Mouse (Mus musculus) adrenal gland, postnatal 25 days (tissue): ENCODE results near the gene Hist1h2bm. TPM values are rescaled to one million over a fixed set of nuclear protein-coding genes. Genes with fewer than 3 reads are reported as not detected.

Source experiments
- microRNA-seq, 2 experiments: library from miRNA; unstranded; fragments of <30 nt; microRNA quantifications; one replicate each; pipeline ENCODE4 v1.2.0; 2021
- total RNA-seq: library from RNA; stranded (reverse); gene quantifications from 2 replicates; pipeline ENCODE4 v1.2.3, GENCODE M21; 2021

Gene Hist1h2bm
- total RNA-seq, 1 experiment from 2014 or later, result 26.4 TPM

Small RNA genes within 50 kb of the gene (microRNA-seq; reads per million reads assigned to microRNA genes)
- gene Gm44357 (0 reads per million in 2 experiments), gene Gm44367 (0 to 0.34 reads per million in 2 experiments), gene Gm44454 (0 to 0.34 reads per million in 2 experiments)

Other genes starting within 250 kb of the Hist1h2bm start
- gene Zkscan4, start 243.1 kb upstream of the Hist1h2bm start, total RNA-seq, result 2.7 and 4.8 TPM in 2 replicates
- gene Gm10065, start 242.6 kb upstream of the Hist1h2bm start, total RNA-seq, result not detected in 2 replicates
- 10.1 and 11.3 TPM in 2 replicates for gene AK157302, start 226.8 kb upstream of the Hist1h2bm start, total RNA-seq
- gene Gm11273, start 220.6 kb upstream of the Hist1h2bm start, total RNA-seq, result 88.1 and 113 TPM in 2 replicates
- gene Zkscan8, start 190.9 kb upstream of the Hist1h2bm start, total RNA-seq, result 19.8 and 28.4 TPM in 2 replicates
- not detected in 2 replicates for gene Olfr1366, start 179.2 kb upstream of the Hist1h2bm start, total RNA-seq
- gene Olfr1535, start 162.2 kb upstream of the Hist1h2bm start, total RNA-seq, result not detected in 2 replicates
- not detected in 2 replicates for gene Olfr1364, start 140.3 kb upstream of the Hist1h2bm start, total RNA-seq
- gene Olfr1362, start 108.0 kb upstream of the Hist1h2bm start, total RNA-seq, result not detected in 2 replicates
- gene Olfr11, start 79.5 kb upstream of the Hist1h2bm start, total RNA-seq, result not detected in 2 replicates
- not detected in 2 replicates for gene Olfr1361, start 58.7 kb upstream of the Hist1h2bm start, total RNA-seq
- gene Olfr1360, start 44.6 kb upstream of the Hist1h2bm start, total RNA-seq, result not detected in 2 replicates
- gene Olfr1359, start 23.9 kb upstream of the Hist1h2bm start, total RNA-seq, result not detected in 2 replicates
- 91.0 and 102 TPM in 2 replicates for gene Hist1h2bl, start 5.9 kb upstream of the Hist1h2bm start, total RNA-seq
- gene Hist1h2ai, start 5.6 kb upstream of the Hist1h2bm start, total RNA-seq, result 9.0 and 60.3 TPM in 2 replicates
- gene Hist1h3h, start 4.4 kb upstream of the Hist1h2bm start, total RNA-seq, result 105 and 138 TPM in 2 replicates
- 20.5 and 22.8 TPM in 2 replicates for gene Hist1h4j, start 13.0 kb downstream of the Hist1h2bm start, total RNA-seq
- gene Hist1h4k, start 28.5 kb downstream of the Hist1h2bm start, total RNA-seq, result 152 and 260 TPM in 2 replicates
- gene Hist1h2ak, start 31.8 kb downstream of the Hist1h2bm start, total RNA-seq, result 28.8 and 39.5 TPM in 2 replicates
- gene Hist1h2bn, start 32.1 kb downstream of the Hist1h2bm start, total RNA-seq, result 52.6 and 54.5 TPM in 2 replicates
- gene Hist1h1b, start 58.6 kb downstream of the Hist1h2bm start, total RNA-seq, result 48.9 and 60.4 TPM in 2 replicates
- 122 and 132 TPM in 2 replicates for gene Hist1h3i, start 61.3 kb downstream of the Hist1h2bm start, total RNA-seq
- 17.4 and 21.1 TPM in 2 replicates for gene Hist1h2an, start 65.2 kb downstream of the Hist1h2bm start, total RNA-seq
- gene Hist1h2bp, start 65.4 kb downstream of the Hist1h2bm start, total RNA-seq, result 37.8 and 38.3 TPM in 2 replicates
- gene Hist1h2bq, start 88.2 kb downstream of the Hist1h2bm start, total RNA-seq, result 40.4 and 87.7 TPM in 2 replicates
- gene Hist1h2ao, start 88.4 kb downstream of the Hist1h2bm start, total RNA-seq, result 56.7 and 173 TPM in 2 replicates
- 279 and 356 TPM in 2 replicates for gene Hist1h4m, start 89.7 kb downstream of the Hist1h2bm start, total RNA-seq
- 43.4 and 51.9 TPM in 2 replicates for gene Hist1h4n, start 110.2 kb downstream of the Hist1h2bm start, total RNA-seq
- gene Hist1h2ap, start 111.5 kb downstream of the Hist1h2bm start, total RNA-seq, result 4.5 and 108 TPM in 2 replicates
- gene Hist1h2br, start 111.7 kb downstream of the Hist1h2bm start, total RNA-seq, result 39.7 and 86.5 TPM in 2 replicates
- 2.0 and 2.1 TPM in 2 replicates for gene Zfp184, start 223.1 kb downstream of the Hist1h2bm start, total RNA-seq